Mouse (Mus musculus) CH12.LX (cell line): ENCODE measurements at regions not wholly inside any gene's neighbourhood (a gene's known extent, or its start where the extent isn't known, plus 50 kb on each side); places are given as distances from the start of the nearest gene placed in this dataset.

ENCODE experiments used
- EP300 ChIP-seq: IDR thresholded peaks from 2 replicates; pipeline ENCODE4 v1.6.1; 2011; ENCODE audit warnings: low read length, improper control_type of control experiment
- ZKSCAN1 ChIP-seq: IDR thresholded peaks from 2 replicates; pipeline ENCODE4 v1.6.1; 2012; ENCODE audit warnings: low read depth, inconsistent platforms, low read length, improper control_type of control experiment, borderline replicate concordance

GRCm38 (mm10) chr13:5766394-5766793 lies 94.9 kb upstream of the Klf6 start:
- TF ChIP-seq EP300 = no peak
- TF ChIP-seq ZKSCAN1 = no peak
